Mouse (Mus musculus) right cerebral cortex, adult 18-20 months (tissue): ENCODE results near the gene Mrc1.

ENCODE experiments used
- DNase-seq: peaks from one replicate; pipeline ENCODE4 v3.0.0; 2022; ENCODE audit warnings: mixed read lengths

The Mrc1 gene

DNA sequence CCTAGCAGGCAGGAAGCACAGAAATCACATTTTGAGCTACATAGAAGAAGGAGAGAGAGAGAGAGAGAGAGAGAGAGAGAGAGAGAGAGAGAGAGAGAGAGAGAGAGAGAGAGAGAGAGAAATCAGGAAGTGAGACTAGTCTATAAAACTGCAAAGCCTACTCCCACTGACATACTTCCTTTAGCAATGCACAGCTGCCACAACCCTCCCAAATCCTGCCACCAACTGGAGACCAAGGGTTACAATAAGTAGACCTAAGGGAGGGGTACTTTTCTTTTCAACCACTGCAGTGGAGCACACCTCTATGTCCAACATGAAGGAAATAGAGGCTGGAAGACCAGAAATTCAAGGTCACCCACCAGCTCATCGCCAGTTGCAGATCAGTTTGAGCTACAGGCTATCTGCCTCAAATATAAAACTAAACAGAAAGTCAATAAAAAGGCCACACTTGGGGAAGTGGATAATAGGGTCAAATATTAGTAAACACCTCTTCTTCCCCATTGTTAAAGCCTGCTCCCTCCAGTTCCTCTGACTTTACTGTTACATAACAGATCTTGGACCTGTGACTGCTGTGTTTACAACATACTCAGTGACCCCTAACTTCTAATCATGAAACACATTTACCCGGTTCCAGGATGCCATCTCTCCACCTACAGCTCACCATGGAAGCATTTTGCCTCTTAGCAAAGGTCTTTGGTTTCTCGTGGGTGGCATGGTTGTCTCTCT, 20.8 kb downstream of the Mrc1 start:
- DNase-seq: no peak

DNA sequence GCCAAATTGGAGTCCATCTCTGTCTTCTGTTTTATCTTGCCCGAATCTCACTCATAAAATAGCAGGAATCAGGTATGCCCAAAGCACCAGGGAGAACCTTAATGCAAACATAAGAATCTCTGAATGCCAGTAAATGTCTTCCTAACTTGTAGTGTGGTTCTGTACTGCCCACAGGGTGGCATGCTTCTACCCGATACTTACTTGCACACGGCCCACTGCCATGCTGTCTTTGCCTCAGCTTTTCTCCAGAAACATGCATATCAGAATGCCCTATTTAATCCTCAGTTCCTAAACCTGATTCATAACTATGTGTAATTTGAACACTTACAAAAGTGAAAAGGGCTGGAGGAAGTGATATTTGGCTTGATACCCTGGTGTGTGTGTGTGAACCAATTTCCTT, 22.7 kb downstream of the Mrc1 start:
- no peak for DNase-seq

DNA sequence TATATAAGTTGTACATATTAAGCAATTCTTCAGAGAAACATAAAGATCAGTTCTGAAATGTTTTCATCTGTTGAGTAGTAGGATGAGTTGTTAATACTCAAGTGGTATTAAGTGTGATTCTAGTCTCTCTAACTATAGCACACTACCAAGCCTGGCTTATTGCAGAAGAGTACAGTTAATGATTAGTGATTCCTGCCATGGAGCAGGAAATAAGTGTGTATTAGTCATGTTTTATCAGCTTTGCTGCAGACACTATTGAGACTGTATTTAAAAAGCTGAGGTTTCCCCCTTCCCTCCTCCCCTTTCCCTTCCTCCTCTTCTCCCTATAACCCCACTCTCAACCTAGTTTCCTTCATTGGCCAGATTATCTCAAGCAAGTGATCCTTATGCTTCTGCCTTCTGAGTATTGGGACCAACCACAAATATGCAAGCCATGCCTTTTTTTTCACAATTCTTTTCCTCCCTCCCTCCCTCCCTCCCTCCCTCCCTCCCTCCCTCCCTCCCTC, 29.2 kb downstream of the Mrc1 start:
- no peak for DNase-seq

DNA sequence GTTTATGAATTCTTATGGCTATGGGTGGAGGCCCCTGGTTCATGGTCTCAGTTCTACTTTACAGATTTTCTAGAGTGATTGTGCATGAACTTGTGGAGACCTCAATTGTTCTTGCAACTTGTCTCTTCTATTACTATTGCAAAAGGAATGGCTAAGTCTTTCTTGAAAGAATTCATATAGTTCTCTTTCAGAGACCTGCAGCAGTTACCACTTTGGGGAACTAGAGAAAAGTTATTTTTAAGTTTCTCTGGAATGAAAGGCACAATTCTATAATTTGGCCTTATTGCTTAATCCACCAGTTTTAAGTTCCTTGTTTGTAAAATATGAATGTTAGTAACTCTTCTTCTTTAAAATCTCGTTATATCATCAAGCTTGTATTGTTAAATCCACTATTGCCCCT, 32.9 kb downstream of the Mrc1 start:
- DNase-seq: no peak

DNA sequence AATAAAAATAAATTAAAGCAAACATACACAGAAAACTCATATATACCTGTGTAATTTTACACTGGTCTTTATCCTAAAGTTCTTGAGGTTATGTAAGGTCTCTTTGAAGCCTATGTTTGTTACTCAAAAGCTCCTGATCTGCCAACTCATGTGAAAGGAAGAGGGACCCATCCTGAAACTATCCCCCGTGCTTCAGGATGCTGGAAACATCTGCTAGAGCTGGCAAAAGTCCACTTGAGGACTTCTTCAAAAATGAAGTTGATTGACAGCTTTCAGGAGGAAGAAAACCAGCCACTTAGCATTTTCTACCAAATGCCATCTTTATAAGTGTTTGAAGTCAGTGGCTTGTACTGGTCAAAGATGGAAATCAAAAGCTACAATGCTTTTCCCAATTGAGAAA, 40.0 kb downstream of the Mrc1 start:
- no peak for DNase-seq

DNA sequence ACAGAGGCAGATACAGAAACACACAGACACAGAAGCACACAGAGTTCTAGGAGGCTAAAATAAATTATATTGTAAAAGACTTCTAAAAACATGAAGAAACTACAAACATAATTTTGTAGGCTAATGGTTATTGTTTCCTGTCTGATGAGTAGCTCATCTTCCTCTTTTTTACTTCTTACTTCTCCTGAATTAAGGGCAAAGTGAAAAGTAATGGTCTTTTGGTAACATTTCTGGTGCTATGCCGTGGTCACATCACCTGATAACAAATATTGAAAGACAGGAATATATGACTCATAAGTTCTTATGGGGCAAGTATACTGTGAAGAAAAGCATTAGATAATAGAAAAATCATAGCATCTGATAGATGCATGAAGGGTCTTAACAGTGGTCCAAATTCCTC, 42.9 kb downstream of the Mrc1 start:
- no peak for DNase-seq

DNA sequence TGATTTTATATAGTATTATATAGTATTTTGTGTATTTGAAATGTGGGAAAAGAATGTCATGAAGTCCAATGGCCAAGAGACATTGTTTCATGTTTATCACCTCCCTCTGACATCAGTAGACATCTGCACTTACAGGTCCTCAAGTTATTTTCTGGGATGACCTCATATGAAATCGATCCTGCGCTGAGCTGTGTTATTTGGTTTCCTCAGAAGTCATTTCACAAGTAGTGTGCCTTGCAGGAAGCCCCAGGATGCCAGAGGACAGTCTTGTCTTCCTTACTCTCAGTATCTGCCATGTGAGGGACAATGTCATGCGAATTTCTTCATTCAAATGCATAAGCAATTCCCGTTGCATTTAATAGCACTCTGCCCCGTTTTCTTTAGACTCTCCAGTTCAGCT, 46.6 kb downstream of the Mrc1 start:
- DNase-seq: no peak

DNA sequence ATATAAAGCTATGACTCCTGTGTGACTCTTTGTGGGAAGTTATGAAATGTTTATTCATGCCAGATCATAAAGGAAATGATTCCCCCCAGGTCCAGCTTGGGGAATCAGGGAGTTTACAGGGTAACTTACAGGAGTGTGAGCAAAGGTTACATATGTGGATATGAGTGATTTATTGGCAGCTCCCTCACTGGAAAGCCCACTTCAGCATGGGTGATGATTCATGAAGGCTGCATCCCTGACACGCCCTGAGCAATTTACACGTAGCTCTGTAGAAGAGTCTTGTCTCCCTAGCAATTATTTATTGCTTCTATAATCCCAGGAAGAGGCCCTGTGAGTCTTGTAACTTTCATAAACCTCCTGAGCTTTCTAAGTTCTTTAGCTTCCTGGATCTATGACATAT, 50.1 kb downstream of the Mrc1 start:
- DNase-seq: no peak

DNA sequence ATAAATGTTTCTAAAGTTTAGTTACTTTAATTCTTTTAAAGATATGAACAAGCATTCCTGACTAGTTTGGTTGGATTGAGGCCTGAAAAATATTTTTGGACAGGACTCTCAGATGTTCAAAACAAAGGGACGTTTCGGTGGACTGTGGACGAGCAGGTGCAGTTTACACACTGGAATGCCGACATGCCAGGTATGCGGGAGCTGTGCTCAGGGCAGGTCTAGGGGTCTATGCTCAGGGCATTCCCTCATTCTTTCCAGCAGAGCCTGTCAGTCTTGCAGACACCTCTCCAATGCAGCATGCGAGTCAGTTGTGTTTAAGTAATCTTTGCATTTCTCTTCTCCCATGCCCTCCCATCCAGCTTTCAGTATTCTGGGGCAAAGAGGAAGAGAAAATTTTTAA, 50.6 kb downstream of the Mrc1 start:
- DNase-seq: no peak

DNA sequence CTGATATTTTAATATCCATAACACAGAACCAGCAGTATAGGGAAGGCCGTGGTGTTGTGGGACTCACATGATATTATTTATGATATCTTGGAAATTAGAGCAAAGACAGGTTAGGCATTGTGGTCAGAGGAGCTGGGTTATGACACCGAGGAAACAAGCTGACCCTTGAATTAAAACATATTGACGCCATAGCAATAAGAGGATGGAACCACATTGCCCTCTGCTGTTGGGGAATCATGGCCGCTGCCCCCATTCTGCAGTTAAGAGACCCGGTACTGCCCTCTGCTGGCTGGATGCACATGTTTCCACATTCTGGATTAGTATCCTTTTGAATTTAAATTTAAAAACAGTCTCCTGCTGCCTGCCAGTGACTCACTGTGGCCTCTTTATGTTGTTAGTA, 66.1 kb downstream of the Mrc1 start:
- peak; percentile 82 for DNase-seq

DNA sequence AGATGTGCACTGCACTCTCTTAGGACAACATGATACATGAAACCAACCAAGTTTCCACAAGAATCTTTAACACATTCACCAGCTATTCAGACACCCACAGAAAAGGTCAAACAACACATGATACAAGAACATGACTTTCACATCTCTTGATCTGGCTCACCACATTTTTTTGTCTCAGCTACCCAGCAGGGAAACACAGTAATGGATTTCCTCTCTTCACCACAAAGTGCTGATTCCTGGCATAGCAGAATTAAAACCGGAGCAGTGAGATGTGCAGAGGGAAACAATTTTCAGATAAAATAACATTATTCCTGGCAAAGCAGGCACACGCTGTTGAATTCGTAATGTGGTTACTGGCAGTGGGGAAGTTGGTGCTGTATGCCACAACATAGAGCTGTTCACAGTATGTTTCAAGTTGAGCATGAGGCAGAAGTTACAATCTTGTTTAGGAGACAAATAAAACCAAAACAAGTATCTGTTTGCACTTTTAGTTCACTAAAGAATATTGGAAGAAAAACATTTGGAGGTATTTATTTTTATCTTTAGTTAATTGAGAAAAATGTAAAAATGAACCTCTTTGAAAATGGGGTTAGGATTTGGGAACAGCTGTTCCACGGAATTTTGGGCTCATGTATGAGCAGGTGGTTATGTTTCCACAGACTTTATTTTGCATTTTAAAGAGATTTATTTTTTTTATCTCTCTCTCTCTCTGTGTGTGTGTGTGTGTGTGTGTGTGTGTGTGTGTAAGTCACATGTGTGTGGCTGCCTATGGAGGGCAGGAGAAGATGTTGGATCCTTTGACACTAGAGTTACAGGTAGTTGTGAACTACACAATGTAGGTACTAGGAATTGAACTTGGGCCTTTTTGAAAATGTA, 83.6 kb downstream of the Mrc1 start:
- peak; percentile 2 for DNase-seq

DNA sequence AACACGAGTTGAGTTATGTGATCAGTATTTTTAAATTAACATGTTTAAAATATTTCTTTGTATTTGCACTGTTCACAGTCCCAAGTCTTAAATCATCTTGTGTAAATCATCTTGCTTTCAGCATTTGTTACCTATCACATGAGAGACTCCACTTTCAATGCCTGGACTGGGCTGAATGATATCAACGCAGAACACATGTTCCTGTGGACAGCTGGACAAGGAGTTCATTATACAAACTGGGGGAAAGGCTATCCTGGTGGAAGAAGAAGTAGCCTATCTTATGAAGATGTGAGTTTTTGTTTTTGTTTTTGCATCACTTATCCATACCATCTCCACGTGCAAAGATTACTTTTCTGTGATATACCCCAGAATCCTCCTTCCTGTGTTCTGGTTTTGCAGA, 85.9 kb downstream of the Mrc1 start:
- DNase-seq: no peak

DNA sequence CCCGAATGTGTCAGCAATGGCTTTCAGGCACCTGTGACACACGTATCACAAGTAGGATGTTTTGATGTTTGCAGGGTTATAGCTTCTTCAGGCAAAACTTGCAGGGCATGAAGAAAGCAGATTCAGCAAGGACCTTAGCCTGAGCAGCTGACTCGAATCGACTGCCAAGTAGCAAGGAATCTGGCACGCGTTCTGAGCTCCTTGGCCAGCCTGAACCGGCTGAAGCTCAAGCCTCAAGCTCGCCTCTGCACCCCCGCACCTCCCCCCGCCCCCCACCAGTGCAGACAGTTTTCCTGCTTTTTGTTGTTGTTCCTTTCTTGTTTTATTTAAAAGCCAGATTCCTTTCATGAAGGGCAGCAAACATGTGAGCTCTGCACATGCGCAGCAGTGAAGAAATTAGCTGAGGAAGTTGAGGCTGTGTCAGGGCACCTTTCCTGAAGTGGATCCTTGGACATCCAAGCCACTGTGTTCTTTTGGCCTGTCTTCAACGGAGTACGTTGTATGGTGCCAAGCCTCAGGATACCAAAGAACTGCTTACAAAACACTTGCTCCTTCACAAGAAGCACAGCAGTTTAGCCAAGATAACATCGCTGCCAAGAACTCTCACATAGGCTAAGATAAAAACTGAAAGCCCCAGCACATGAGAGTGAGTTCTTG, 112.6 kb downstream of the Mrc1 start:
- peak; percentile 57 for DNase-seq

DNA sequence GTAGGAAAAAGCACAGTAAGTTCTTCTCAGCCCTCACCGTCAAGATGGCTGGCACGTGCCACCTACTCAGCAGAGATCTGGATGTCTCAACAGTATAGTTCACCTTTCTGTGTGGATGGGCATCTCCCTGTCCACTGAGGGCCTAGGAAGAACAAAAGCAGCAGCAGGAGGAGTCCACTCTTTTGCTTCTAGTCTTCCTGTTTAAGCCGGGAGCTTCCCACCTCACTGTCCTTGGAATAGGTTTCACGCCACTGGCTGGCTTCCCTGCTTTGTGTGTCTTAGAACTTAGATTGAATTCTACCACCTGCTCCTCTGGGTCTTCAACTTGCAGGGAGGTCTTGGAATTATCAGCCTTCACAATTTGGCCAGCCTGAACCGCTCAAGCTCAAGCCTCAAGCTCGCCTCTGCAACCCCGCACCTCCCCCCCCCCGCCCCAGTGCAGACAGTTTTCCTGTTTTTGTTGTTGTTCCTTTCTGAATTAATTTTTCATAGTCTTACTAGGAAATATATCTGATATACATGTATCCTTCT, 113.2 kb downstream of the Mrc1 start:
- DNase-seq: no peak
